Mouse (Mus musculus) frontal cortex, adult 2 months (tissue): ENCODE results near the gene Dedd2. TPM values are rescaled to one million over a fixed set of nuclear protein-coding genes. Genes with fewer than 3 reads are reported as not detected.

ENCODE experiments used
- DNase-seq, 2 experiments: peaks; one replicate each; pipeline ENCODE4 v3.0.0; 2022; ENCODE audit warnings: low spot score in 1 of 2; ENCODE audit errors: extremely low spot score in 1 of 2
- polyA plus RNA-seq: library from polyadenylated mRNA; depleted of rRNA; stranded (reverse); fragments of >200 nt; gene quantifications from 2 replicates; pipeline ENCODE4 v1.2.3, GENCODE M21; 2012

The Dedd2 gene
- polyA plus RNA-seq, 1 experiment, result 21.6 TPM

- DNase-seq, result no peak
Observed at GRCm38 (mm10) chr7:25246759-25247137, 26.3 kb upstream of the Dedd2 start.

- DNase-seq, result peak in 1 of 2 experiments; percentile 74
Observed at GRCm38 (mm10) chr7:25246079-25246758, 25.8 kb upstream of the Dedd2 start.

- no peak for DNase-seq
Observed at GRCm38 (mm10) chr7:25244562-25245369, 24.4 kb upstream of the Dedd2 start.

- DNase-seq, result no peak
Observed at GRCm38 (mm10) chr7:25243361-25243760, 22.9 kb upstream of the Dedd2 start.

GRCm38 (mm10) chr7:25241062-25241461 lies 20.6 kb upstream of the Dedd2 start:
- DNase-seq, result peak; percentile 87 to 90

- DNase-seq, result no peak
Observed at GRCm38 (mm10) chr7:25240631-25241030, 20.2 kb upstream of the Dedd2 start.

GRCm38 (mm10) chr7:25238829-25239623 lies 18.6 kb upstream of the Dedd2 start:
- peak; percentile 88 to 93 for DNase-seq

- DNase-seq, result peak; percentile 96
Observed at GRCm38 (mm10) chr7:25238015-25238706, 17.7 kb upstream of the Dedd2 start.

GRCm38 (mm10) chr7:25237249-25238014 lies 17.0 kb upstream of the Dedd2 start, which contains the start of gene Gsk3a:
Gene Gsk3a (minus strand): TSS chr7:25237851.
- DNase-seq, result peak; percentile 97 to 99

- no peak for DNase-seq
Observed at GRCm38 (mm10) chr7:25235526-25235925, 15.1 kb upstream of the Dedd2 start.

- DNase-seq, result no peak
Observed at GRCm38 (mm10) chr7:25233061-25233460, 12.6 kb upstream of the Dedd2 start.

GRCm38 (mm10) chr7:25232101-25232648 lies 11.8 kb upstream of the Dedd2 start:
- DNase-seq, result no peak

- DNase-seq, result no peak
Observed at GRCm38 (mm10) chr7:25230690-25231285, 10.4 kb upstream of the Dedd2 start.

GRCm38 (mm10) chr7:25227523-25228300 lies 7.3 kb upstream of the Dedd2 start:
- peak in 1 of 2 experiments; percentile 42 for DNase-seq

GRCm38 (mm10) chr7:25222275-25222967 lies 2.0 kb upstream of the Dedd2 start:
- no peak for DNase-seq

- DNase-seq, result peak; percentile 95 to 98
Observed at GRCm38 (mm10) chr7:25221102-25221883, 878 bp upstream of the Dedd2 start, which contains the start of gene Zfp526. Gene Zfp526 (plus strand): TSS chr7:25221425.
